Mouse (Mus musculus) lung, postnatal 0 days (tissue): ENCODE data around the gene Mpped2. TPM values are rescaled to one million over a fixed set of nuclear protein-coding genes. Genes with fewer than 3 reads are reported as not detected.
A peak's percentile ranks its signal among the peaks of the same experiment; 100 is the strongest.

Experiments
- ATAC-seq: fragments of 200-750 bp; cut with Nextera tagmentation; 2 replicates; pipeline ENCODE4 v1.8.0; 2017; ENCODE audit warnings: moderate library complexity
- DNase-seq: peaks from one replicate; pipeline ENCODE4 v3.0.0-alpha.2; 2016; ENCODE audit warnings: low spot score
- H3K27ac ChIP-seq: fragments of 300-500 bp; sonication (generic); 2 replicates; pipeline ENCODE4 v1.5.1; 2014; ENCODE audit warnings: antibody characterized with exemption, mild to moderate bottlenecking, low read length, mixed read lengths
- H3K27me3 ChIP-seq: fragments of 300-500 bp; sonication (generic); replicated peaks from 2 replicates; pipeline ENCODE4 v1.6.1; 2014; ENCODE audit warnings: low read length, mixed read lengths; ENCODE audit not compliant: insufficient read depth
- H3K36me3 ChIP-seq: fragments of 300-500 bp; sonication (generic); 2 replicates; pipeline ENCODE4 v1.6.1; 2014; ENCODE audit warnings: low read length, mixed read lengths; ENCODE audit not compliant: insufficient read depth
- H3K4me1 ChIP-seq: fragments of 300-500 bp; sonication (generic); 2 replicates; pipeline ENCODE4 v1.6.1; 2014; ENCODE audit warnings: antibody characterized with exemption, low read depth, low read length, mixed read lengths; ENCODE audit not compliant: insufficient read depth
- H3K4me2 ChIP-seq: fragments of 300-500 bp; sonication (generic); replicated peaks from 2 replicates; pipeline ENCODE4 v1.6.1; 2014; ENCODE audit warnings: low read depth, mild to moderate bottlenecking, low read length, moderate library complexity, mixed read lengths
- H3K4me3 ChIP-seq: fragments of 300-500 bp; sonication (generic); 2 replicates; pipeline ENCODE4 v1.5.1; 2014; ENCODE audit warnings: low read depth, low read length
- H3K9ac ChIP-seq: fragments of 300-500 bp; sonication (generic); replicated peaks from 2 replicates; pipeline ENCODE4 v1.6.1; 2014; ENCODE audit warnings: low read depth, mild to moderate bottlenecking
- H3K9me3 ChIP-seq: fragments of 300-500 bp; sonication (generic); 2 replicates; pipeline ENCODE4 v1.6.1; 2016; ENCODE audit warnings: low read length, mixed read lengths
- CTCF ChIP-seq: IDR thresholded peaks from 2 replicates; pipeline ENCODE4 v1.5.1; 2016; ENCODE audit warnings: antibody characterized with exemption, mild to moderate bottlenecking
- EP300 ChIP-seq: IDR thresholded peaks from 2 replicates; pipeline ENCODE4 v1.6.1; 2016; ENCODE audit warnings: antibody characterized with exemption, mild to moderate bottlenecking, control low read depth
- WGBS: fragments of 180-500 bp; shearing (Covaris S2); extraction: QIAGEN DNeasy Blood & Tissue Kit; methylation state at CpG from one replicate; pipeline ENCODE4 v1.1.7; 2014; 5-methylcytosine and 5-hydroxymethylcytosine counted together
- polyA plus RNA-seq: library from polyadenylated mRNA; unstranded; fragments of >200 nt; fragmentation: Nextera tagmentation; extraction: Ambion mirVana; gene quantifications from 2 replicates; pipeline ENCODE4 v1.2.1, GENCODE M21; 2015

Mpped2 gene
- polyA plus RNA-seq, 1 experiment from 2014 or later: 9.7 TPM

DNA sequence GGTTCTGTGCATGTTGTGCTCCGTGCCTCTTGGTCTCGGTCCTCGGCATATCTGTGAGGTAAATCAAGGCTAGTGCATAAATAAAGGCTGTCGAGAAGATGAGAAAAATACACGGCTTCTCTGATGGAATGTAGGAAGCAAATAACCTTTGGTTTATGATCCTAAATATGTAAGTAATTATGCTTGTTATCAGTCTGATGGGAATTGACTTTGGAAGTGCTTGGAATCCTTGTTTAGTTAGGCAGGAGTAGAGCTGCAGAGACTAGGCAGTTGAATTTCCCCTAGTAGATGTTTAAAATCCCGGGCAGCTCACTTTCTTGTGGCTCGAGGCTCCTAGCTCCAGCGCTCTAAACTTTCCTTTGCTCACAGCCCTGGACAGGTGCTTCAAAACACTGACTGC, 69.9 kb downstream of the Mpped2 start:
- no peaks in the 10 kb centered on the region for H3K36me3 ChIP-seq
- no peaks in the 10 kb centered on the region for H3K27me3 ChIP-seq
- H3K4me3 ChIP-seq: no peak overlapping the region
- H3K9ac ChIP-seq: no peak overlapping the region
- H3K27ac ChIP-seq: no peak overlapping the region
- DNase-seq (no peak), ATAC-seq (no peak)
- no peak overlapping the region for H3K4me2 ChIP-seq
- H3K4me1 ChIP-seq: no peaks in the 10 kb centered on the region
- no peaks in the 10 kb centered on the region for H3K9me3 ChIP-seq
- no peak for TF ChIP-seq EP300
- TF ChIP-seq CTCF: no peak
- 75% methylated on average over 8 of the region's 8 CpGs for WGBS

DNA sequence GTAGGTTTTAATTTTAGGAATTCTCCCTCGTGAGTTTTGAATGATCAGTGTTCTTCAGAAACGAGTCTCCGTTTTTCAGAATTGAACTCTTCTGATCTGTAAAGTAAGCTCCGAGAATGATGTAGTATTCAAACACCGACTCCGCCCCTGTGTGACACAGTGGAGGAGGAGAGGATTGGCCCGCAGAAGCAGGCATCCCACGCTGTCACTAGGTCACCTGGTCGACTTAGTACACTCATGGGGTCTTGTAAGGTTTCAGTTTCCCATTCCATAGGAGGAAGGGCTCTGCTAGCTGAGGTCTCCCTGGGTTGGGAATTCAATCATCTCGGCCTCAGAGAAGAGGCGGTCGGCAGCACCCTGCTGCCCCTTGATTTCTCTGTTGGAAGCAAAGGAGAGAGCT, 76.2 kb downstream of the Mpped2 start:
- WGBS: 89% methylated on average over 12 of the region's 12 CpGs
- no peak overlapping the region for H3K9ac ChIP-seq

DNA sequence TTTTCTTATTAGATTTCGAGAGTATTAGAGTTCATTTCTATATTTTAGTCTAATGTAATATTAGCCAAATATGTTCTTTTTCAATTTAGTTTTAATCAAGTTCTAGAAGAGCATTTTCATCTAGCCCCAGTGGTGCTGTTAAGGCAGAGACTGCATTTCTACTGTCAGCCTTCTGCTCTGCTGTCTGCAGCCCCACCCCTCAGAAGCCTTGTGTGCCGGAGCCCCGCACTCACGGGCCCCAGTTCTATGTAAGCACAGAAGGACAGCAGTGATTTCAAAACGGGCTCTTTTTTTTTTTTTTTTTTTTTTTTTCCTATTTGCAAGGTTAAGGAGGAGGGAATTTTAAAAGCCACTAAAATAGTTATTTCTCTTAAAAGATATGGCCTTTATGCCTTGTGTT, 79.6 kb downstream of the Mpped2 start:
- Histone ChIP-seq H3K4me1 (no peaks in the 10 kb centered on the region), H3K36me3 (no peaks in the 10 kb centered on the region)
- TF ChIP-seq EP300: no peak
- TF ChIP-seq CTCF: no peak

More for the DNA sequence above, 76.2 kb downstream of the Mpped2 start:
- Histone ChIP-seq H3K4me3 (no peak overlapping the region), H3K36me3 (no peaks in the 10 kb centered on the region), H3K9me3 (no peaks in the 10 kb centered on the region), H3K27ac (no peak overlapping the region), H3K27me3 (no peaks in the 10 kb centered on the region), H3K4me1 (no peaks in the 10 kb centered on the region), H3K4me2 (no peak overlapping the region)
- DNase-seq (no peak), ATAC-seq (no peak)
- TF ChIP-seq CTCF (no peak), EP300 (no peak)

DNA sequence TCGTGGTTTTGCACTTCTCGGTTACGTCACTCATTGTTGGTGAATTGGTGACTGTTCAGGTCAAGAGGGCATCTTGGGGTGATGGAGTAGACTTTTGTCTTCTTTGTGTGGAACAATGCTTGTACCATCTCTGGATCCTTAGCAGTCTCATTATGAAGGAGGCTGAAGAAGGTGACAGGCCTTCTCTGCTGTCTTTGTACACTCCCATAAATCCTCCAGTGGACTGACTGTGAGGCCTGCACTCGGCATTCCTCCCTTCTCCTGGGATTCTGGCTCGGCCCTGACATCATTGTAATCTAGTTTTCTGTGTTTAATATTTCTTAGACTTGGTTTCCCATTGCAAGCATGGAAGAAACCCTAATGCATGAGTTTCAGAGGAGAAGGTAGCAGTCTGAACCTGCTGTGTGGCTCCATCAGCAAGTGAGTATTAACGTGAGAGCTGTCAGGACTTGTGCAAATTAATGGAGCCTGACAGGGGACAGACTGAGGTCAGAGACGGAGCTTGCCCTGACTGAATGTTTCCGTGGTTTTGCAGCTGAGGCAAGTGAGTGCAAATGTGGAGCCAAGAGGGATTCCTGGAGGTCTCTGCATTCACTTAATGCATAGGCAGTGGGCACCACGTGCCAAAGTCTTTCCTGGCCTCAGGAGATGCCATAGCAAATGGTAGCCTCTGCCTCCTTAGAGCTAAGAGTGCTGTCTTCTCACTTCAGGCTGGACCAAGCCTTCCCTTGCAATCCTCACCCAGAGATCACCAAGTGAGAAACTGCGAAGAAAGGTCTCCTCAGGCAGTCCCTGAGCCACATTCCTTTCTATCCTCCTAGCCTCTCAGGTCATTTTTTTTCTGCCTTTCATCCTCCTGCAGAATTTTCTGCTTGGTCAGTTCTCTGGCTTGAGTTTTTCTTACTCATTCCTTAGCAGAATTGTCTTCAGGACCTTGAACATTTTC, 81.5 kb downstream of the Mpped2 start:
- H3K4me3 ChIP-seq: no peak overlapping the region
- ATAC-seq: no peak
- H3K4me1 ChIP-seq: no peaks in the 10 kb centered on the region
- no peaks in the 10 kb centered on the region for H3K9me3 ChIP-seq
- DNase-seq: no peak
- no peak overlapping the region for H3K4me2 ChIP-seq
- no peak for TF ChIP-seq EP300
- TF ChIP-seq CTCF: no peak
- no peak overlapping the region for H3K9ac ChIP-seq
- no peak overlapping the region for H3K27ac ChIP-seq
- H3K36me3 ChIP-seq: no peaks in the 10 kb centered on the region
- H3K27me3 ChIP-seq: no peaks in the 10 kb centered on the region
- WGBS: 59% methylated on average over 10 of the region's 10 CpGs

More for the DNA sequence above, 79.6 kb downstream of the Mpped2 start:
- Histone ChIP-seq H3K4me3 (no peak overlapping the region), H3K9ac (no peak overlapping the region), H3K27me3 (no peaks in the 10 kb centered on the region), H3K9me3 (no peaks in the 10 kb centered on the region), H3K27ac (no peak overlapping the region), H3K4me2 (no peak overlapping the region)
- DNase-seq: no peak
- 54% methylated on average over 5 of the region's 5 CpGs for WGBS
- no peak for ATAC-seq

DNA sequence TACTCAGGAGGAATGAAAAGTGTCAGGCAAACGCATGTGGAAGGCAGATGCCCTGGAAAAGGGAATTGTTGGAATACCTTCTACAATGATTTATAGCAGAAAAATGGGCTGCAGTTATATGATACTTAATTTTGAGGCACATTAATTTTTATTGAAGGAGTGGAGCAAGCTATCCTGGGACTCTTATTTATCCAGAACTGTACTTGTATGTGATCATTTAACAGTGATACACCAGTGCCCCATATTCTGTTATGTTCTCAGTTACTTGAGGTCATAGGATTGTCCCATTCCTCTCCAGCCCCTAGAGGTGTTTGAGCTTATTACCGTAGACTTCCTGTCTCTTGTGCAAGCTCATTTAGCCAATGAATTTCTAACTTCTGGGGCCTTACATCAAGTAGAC, 82.9 kb downstream of the Mpped2 start:
- Histone ChIP-seq H3K4me1 (no peaks in the 10 kb centered on the region), H3K4me3 (no peak overlapping the region), H3K36me3 (no peaks in the 10 kb centered on the region), H3K9me3 (no peaks in the 10 kb centered on the region), H3K4me2 (no peak overlapping the region), H3K27ac (no peak overlapping the region), H3K9ac (no peak overlapping the region), H3K27me3 (no peaks in the 10 kb centered on the region)
- ATAC-seq (no peak), DNase-seq (no peak)
- TF ChIP-seq CTCF (no peak), EP300 (no peak)
- 86% methylated on average over 2 of the region's 2 CpGs for WGBS

DNA sequence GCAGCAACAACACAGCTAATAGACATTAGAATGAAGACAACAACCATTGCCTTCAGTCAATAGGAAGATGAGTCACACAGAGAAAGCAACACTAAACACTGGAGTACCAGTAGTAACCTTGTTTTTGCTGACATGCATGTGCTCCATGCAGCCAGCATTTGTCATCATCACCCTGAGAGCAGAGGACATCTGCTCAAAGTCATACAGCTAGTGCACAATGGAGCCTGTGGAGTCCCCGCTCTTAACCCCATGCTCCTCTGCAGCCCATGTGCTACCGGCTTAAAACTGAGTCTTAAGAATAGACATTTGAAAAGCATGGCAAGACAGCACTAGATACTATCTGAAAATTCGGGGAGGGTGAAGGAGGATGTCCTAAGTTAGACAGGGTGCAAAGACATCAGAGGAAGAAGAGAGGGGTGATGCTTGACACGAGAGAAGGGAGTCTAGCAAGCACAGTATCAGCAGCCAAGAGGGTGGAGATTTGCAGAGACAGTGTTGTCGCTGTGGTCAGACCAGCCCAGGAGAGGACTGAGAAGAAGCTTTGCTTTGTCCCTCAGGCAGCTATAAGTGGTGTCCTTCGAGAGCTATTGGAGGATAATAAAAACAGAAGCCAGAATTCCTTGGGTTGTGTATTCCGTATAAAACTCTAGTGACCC, 85.9 kb downstream of the Mpped2 start:
- Histone ChIP-seq H3K4me3 (no peak overlapping the region), H3K9ac (no peak overlapping the region), H3K4me2 (no peak overlapping the region), H3K27ac (no peak overlapping the region), H3K27me3 (no peaks in the 10 kb centered on the region), H3K4me1 (no peaks in the 10 kb centered on the region), H3K9me3 (no peaks in the 10 kb centered on the region), H3K36me3 (no peaks in the 10 kb centered on the region)
- WGBS: 53% methylated on average over 7 of the region's 7 CpGs
- TF ChIP-seq EP300 (no peak), CTCF (no peak)
- DNase-seq (no peak), ATAC-seq (peak; percentile 38)
